Mouse (Mus musculus) G1E (cell line): ENCODE data around the gene Olfr354. TPM values are rescaled to one million over a fixed set of nuclear protein-coding genes. Genes with fewer than 3 reads are reported as not detected.

Experiments
- ATAC-seq: 2 replicates; pipeline ENCODE4 v1.8.0; 2016; ENCODE audit warnings: mild to moderate bottlenecking; ENCODE audit not compliant: insufficient number of reproducible peaks, poor library complexity, low FRiP score, severe bottlenecking; ENCODE audit errors: extremely low read depth
- DNase-seq: peaks from one replicate; pipeline ENCODE4 v3.0.0; 2012; ENCODE audit warnings: low spot score
- H3K27me3 ChIP-seq: 2 replicates; pipeline ENCODE4 v1.6.1; 2012; ENCODE audit warnings: mild to moderate bottlenecking, low read length, inconsistent platforms; ENCODE audit not compliant: insufficient read depth
- H3K36me3 ChIP-seq: replicated peaks from 2 replicates; pipeline ENCODE3; 2012; ENCODE audit warnings: mild to moderate bottlenecking, inconsistent platforms
- H3K4me1 ChIP-seq: 2 replicates; pipeline ENCODE4 v1.6.1; 2012; ENCODE audit warnings: low read depth, low read length, inconsistent platforms, mixed read lengths; ENCODE audit not compliant: insufficient read depth
- H3K4me3 ChIP-seq: 2 replicates; pipeline ENCODE4 v1.5.1; 2012; ENCODE audit warnings: low read depth, mild to moderate bottlenecking, inconsistent platforms, low read length, moderate library complexity, mixed read lengths
- H3K9me3 ChIP-seq: replicated peaks from 2 replicates; pipeline ENCODE4 v1.6.1; 2012; ENCODE audit warnings: inconsistent platforms
- CTCF ChIP-seq: IDR thresholded peaks from 2 replicates; pipeline ENCODE4 v1.5.1; 2012; ENCODE audit warnings: low read depth, low read length, inconsistent platforms, mixed read lengths
- GATA1 ChIP-seq: IDR thresholded peaks from 2 replicates; pipeline ENCODE4 v1.6.1; 2012; ENCODE audit warnings: borderline replicate concordance, low read length, inconsistent platforms, mixed read lengths
- polyA plus RNA-seq: library from polyadenylated mRNA; stranded (reverse); fragments of >175 nt; gene quantifications from 2 replicates; pipeline ENCODE4 v1.2.3, GENCODE M21; 2012
- total RNA-seq, 2 experiments: library from RNA; stranded (forward) in 1 of 2; stranded (reverse) in 1 of 2; fragments of 200-1000 nt in 1 of 2; fragments of >200 nt in 1 of 2; fragmentation: Nextera tagmentation in 1 of 2; gene quantifications; 2 replicates each; pipeline ENCODE4 v1.2.3; 2014 to 2017

Gene Olfr354
- total and polyA plus RNA-seq, 3 experiments = 0.16 TPM; not detected in 2

- ATAC-seq (no peak), DNase-seq (no peak)
- H3K36me3 ChIP-seq = no peaks in the 10 kb centered on the region
- H3K9me3 ChIP-seq = no peaks in the 10 kb centered on the region
- H3K27me3 ChIP-seq = no peaks in the 10 kb centered on the region
- no peaks in the 10 kb centered on the region for H3K4me1 ChIP-seq
- TF ChIP-seq CTCF (no peak), GATA1 (no peak)
- no peak within 1 kb of the TSS for H3K4me3 ChIP-seq
Measured at GRCm38 (mm10) chr2:36936821-36937220, 31.3 kb downstream of the Olfr354 start, which contains the start of gene Olfr356. TSS of gene Olfr356 (plus strand) at chr2:36937121.

Other genes with a start within 250 kb of the Olfr354 start
- gene Olfr346, start 219.9 kb upstream of the Olfr354 start, total RNA-seq (2014; fragmentation: Nextera tagmentation) = not detected in 2 replicates
- gene Olfr346, start 219.9 kb upstream of the Olfr354 start, total RNA-seq (2017) = under 0.01 TPM in 1 of 2 replicates, not detected in the other
- not detected in 2 replicates for gene Olfr346, start 219.9 kb upstream of the Olfr354 start, polyA plus RNA-seq
- gene Olfr347, start 173.8 kb upstream of the Olfr354 start, total RNA-seq (2014; fragmentation: Nextera tagmentation) = not detected in 2 replicates
- gene Olfr347, start 173.8 kb upstream of the Olfr354 start, total RNA-seq (2017) = 0.33 TPM in 1 of 2 replicates, not detected in the other
- gene Olfr347, start 173.8 kb upstream of the Olfr354 start, polyA plus RNA-seq = not detected in 2 replicates
- not detected in 2 replicates for gene Olfr348, start 121.4 kb upstream of the Olfr354 start, total RNA-seq (2014; fragmentation: Nextera tagmentation)
- gene Olfr348, start 121.4 kb upstream of the Olfr354 start, total RNA-seq (2017) = 0.06 and 0.11 TPM in 2 replicates
- not detected in 2 replicates for gene Olfr348, start 121.4 kb upstream of the Olfr354 start, polyA plus RNA-seq
- gene Olfr50, start 115.1 kb upstream of the Olfr354 start, total RNA-seq (2014; fragmentation: Nextera tagmentation) = not detected in 2 replicates
- 0.05 and 0.06 TPM in 2 replicates for gene Olfr50, start 115.1 kb upstream of the Olfr354 start, total RNA-seq (2017)
- gene Olfr50, start 115.1 kb upstream of the Olfr354 start, polyA plus RNA-seq = not detected in 2 replicates
- gene Olfr3, start 88.6 kb upstream of the Olfr354 start, total RNA-seq (2014; fragmentation: Nextera tagmentation) = not detected in 2 replicates
- 0.11 and 0.12 TPM in 2 replicates for gene Olfr3, start 88.6 kb upstream of the Olfr354 start, total RNA-seq (2017)
- gene Olfr3, start 88.6 kb upstream of the Olfr354 start, polyA plus RNA-seq = not detected in 2 replicates
- not detected in 2 replicates for gene Olfr350, start 59.4 kb upstream of the Olfr354 start, total RNA-seq (2014; fragmentation: Nextera tagmentation)
- gene Olfr350, start 59.4 kb upstream of the Olfr354 start, total RNA-seq (2017) = 0.22 and 0.23 TPM in 2 replicates
- not detected in 2 replicates for gene Olfr350, start 59.4 kb upstream of the Olfr354 start, polyA plus RNA-seq
- not detected in 2 replicates for gene Olfr351, start 43.0 kb upstream of the Olfr354 start, total RNA-seq (2014; fragmentation: Nextera tagmentation)
- 0.16 and 0.41 TPM in 2 replicates for gene Olfr351, start 43.0 kb upstream of the Olfr354 start, total RNA-seq (2017)
- gene Olfr351, start 43.0 kb upstream of the Olfr354 start, polyA plus RNA-seq = not detected in 2 replicates
- not detected in 2 replicates for gene Olfr352, start 37.2 kb upstream of the Olfr354 start, total RNA-seq (2014; fragmentation: Nextera tagmentation)
- gene Olfr352, start 37.2 kb upstream of the Olfr354 start, total RNA-seq (2017) = 0.05 TPM in 1 of 2 replicates, not detected in the other
- not detected in 2 replicates for gene Olfr352, start 37.2 kb upstream of the Olfr354 start, polyA plus RNA-seq
- gene Olfr353, start 12.7 kb upstream of the Olfr354 start, total RNA-seq (2014; fragmentation: Nextera tagmentation) = not detected in 2 replicates
- gene Olfr353, start 12.7 kb upstream of the Olfr354 start, total RNA-seq (2017) = 0.05 and 0.12 TPM in 2 replicates
- gene Olfr353, start 12.7 kb upstream of the Olfr354 start, polyA plus RNA-seq = not detected in 2 replicates
- gene Olfr355, start 23.2 kb downstream of the Olfr354 start, total RNA-seq (2014; fragmentation: Nextera tagmentation) = not detected in 2 replicates
- gene Olfr355, start 23.2 kb downstream of the Olfr354 start, total RNA-seq (2017) = 0.06 and 0.11 TPM in 2 replicates
- not detected in 2 replicates for gene Olfr355, start 23.2 kb downstream of the Olfr354 start, polyA plus RNA-seq
- not detected in 2 replicates for gene Olfr356, start 31.4 kb downstream of the Olfr354 start, total RNA-seq (2014; fragmentation: Nextera tagmentation)
- gene Olfr356, start 31.4 kb downstream of the Olfr354 start, total RNA-seq (2017) = not detected in 2 replicates
- gene Olfr356, start 31.4 kb downstream of the Olfr354 start, polyA plus RNA-seq = not detected in 2 replicates
- gene Olfr357, start 88.1 kb downstream of the Olfr354 start, total RNA-seq (2014; fragmentation: Nextera tagmentation) = not detected in 2 replicates
- gene Olfr357, start 88.1 kb downstream of the Olfr354 start, total RNA-seq (2017) = 0.06 and 0.11 TPM in 2 replicates
- not detected in 2 replicates for gene Olfr357, start 88.1 kb downstream of the Olfr354 start, polyA plus RNA-seq
- gene Olfr358, start 103.7 kb downstream of the Olfr354 start, total RNA-seq (2014; fragmentation: Nextera tagmentation) = not detected in 2 replicates
- gene Olfr358, start 103.7 kb downstream of the Olfr354 start, total RNA-seq (2017) = 0.05 and 0.06 TPM in 2 replicates
- gene Olfr358, start 103.7 kb downstream of the Olfr354 start, polyA plus RNA-seq = not detected in 2 replicates
- gene Olfr360, start 160.1 kb downstream of the Olfr354 start, total RNA-seq (2014; fragmentation: Nextera tagmentation) = not detected in 2 replicates
- gene Olfr360, start 160.1 kb downstream of the Olfr354 start, total RNA-seq (2017) = 0.16 TPM in 1 of 2 replicates, not detected in the other
- not detected in 2 replicates for gene Olfr360, start 160.1 kb downstream of the Olfr354 start, polyA plus RNA-seq
- not detected in 2 replicates for gene Olfr361, start 183.6 kb downstream of the Olfr354 start, total RNA-seq (2014; fragmentation: Nextera tagmentation)
- 0.06 and 0.11 TPM in 2 replicates for gene Olfr361, start 183.6 kb downstream of the Olfr354 start, total RNA-seq (2017)
- gene Olfr361, start 183.6 kb downstream of the Olfr354 start, polyA plus RNA-seq = not detected in 2 replicates
- gene Olfr362, start 212.2 kb downstream of the Olfr354 start, total RNA-seq (2014; fragmentation: Nextera tagmentation) = not detected in 2 replicates
- gene Olfr362, start 212.2 kb downstream of the Olfr354 start, total RNA-seq (2017) = 0.16 TPM in 1 of 2 replicates, not detected in the other
- not detected in 2 replicates for gene Olfr362, start 212.2 kb downstream of the Olfr354 start, polyA plus RNA-seq
- gene Olfr364-ps1, start 233.6 kb downstream of the Olfr354 start, total RNA-seq (2014; fragmentation: Nextera tagmentation) = not detected in 2 replicates
- gene Olfr364-ps1, start 233.6 kb downstream of the Olfr354 start, total RNA-seq (2017) = 0.06 and 0.27 TPM in 2 replicates
- not detected in 2 replicates for gene Olfr364-ps1, start 233.6 kb downstream of the Olfr354 start, polyA plus RNA-seq